Mouse (Mus musculus): ENCODE measurements around the gene Runx2. TPM values are rescaled to one million over a fixed set of nuclear protein-coding genes. Genes with fewer than 3 reads are reported as not detected.

Gene Runx2
- polyA plus RNA-seq, 1 experiment, result 7.9 TPM

GRCm38 (mm10) chr17:44620456-44620855, 194.1 kb downstream of the Runx2 start:
- Histone ChIP-seq H3K4me1 (ENCODE audit: control insufficient read depth, insufficient read depth, low read length) (no peaks in the 10 kb centered on the region), H3K27ac (ENCODE audit: insufficient read depth, low read depth, low read length) (no peak overlapping the region), H3K4me3 (ENCODE audit: insufficient read depth, low read length) (no peak overlapping the region)
- TF ChIP-seq CTCF (IDR thresholded peaks at IDR 0.05; ENCODE audit: low read depth, low read length) (no peak), POLR2A (IDR thresholded peaks at IDR 0.05; ENCODE audit: borderline replicate concordance, low read depth, low read length) (no peak)

GRCm38 (mm10) chr17:44618691-44619090, 195.9 kb downstream of the Runx2 start:
- TF ChIP-seq CTCF (IDR thresholded peaks at IDR 0.05; ENCODE audit: low read depth, low read length), result no peak
- TF ChIP-seq POLR2A (IDR thresholded peaks at IDR 0.05; ENCODE audit: borderline replicate concordance, low read depth, low read length), result no peak
- peaks cover 5% of the 10 kb centered on the region for H3K4me1 ChIP-seq (ENCODE audit: control insufficient read depth, insufficient read depth, low read length)
- no peak overlapping the region for H3K27ac ChIP-seq (ENCODE audit: insufficient read depth, low read depth, low read length)
- no peak overlapping the region for H3K4me3 ChIP-seq (ENCODE audit: insufficient read depth, low read length)

GRCm38 (mm10) chr17:44618175-44618574, 196.4 kb downstream of the Runx2 start:
- TF ChIP-seq CTCF (IDR thresholded peaks at IDR 0.05; ENCODE audit: low read depth, low read length), result no peak
- Histone ChIP-seq H3K27ac (ENCODE audit: insufficient read depth, low read depth, low read length) (no peak overlapping the region), H3K4me1 (ENCODE audit: control insufficient read depth, insufficient read depth, low read length) (peaks cover 7% of the 10 kb centered on the region), H3K4me3 (ENCODE audit: insufficient read depth, low read length) (no peak overlapping the region)

GRCm38 (mm10) chr17:44617741-44618140, 196.9 kb downstream of the Runx2 start:
- Histone ChIP-seq H3K4me1 (ENCODE audit: control insufficient read depth, insufficient read depth, low read length) (peaks cover 7% of the 10 kb centered on the region), H3K4me3 (ENCODE audit: insufficient read depth, low read length) (no peak overlapping the region), H3K27ac (ENCODE audit: insufficient read depth, low read depth, low read length) (no peak overlapping the region)
- TF ChIP-seq CTCF (IDR thresholded peaks at IDR 0.05; ENCODE audit: low read depth, low read length), result no peak
- no peak for TF ChIP-seq POLR2A (IDR thresholded peaks at IDR 0.05; ENCODE audit: borderline replicate concordance, low read depth, low read length)

GRCm38 (mm10) chr17:44613716-44614715, 200.6 kb downstream of the Runx2 start:
- Histone ChIP-seq H3K4me1 (ENCODE audit: control insufficient read depth, insufficient read depth, low read length) (peaks cover 7% of the 10 kb centered on the region), H3K4me3 (ENCODE audit: insufficient read depth, low read length) (peak overlapping the region; percentile 21; the same call in 1 of the 2 replicates), H3K27ac (ENCODE audit: insufficient read depth, low read depth, low read length) (0 out of 2 replicates have a peak overlapping the region, but pooled peaks have one; percentile 13)
- TF ChIP-seq POLR2A (IDR thresholded peaks at IDR 0.05; ENCODE audit: borderline replicate concordance, low read depth, low read length) (no peak), CTCF (IDR thresholded peaks at IDR 0.05; ENCODE audit: low read depth, low read length) (no peak)

- TF ChIP-seq CTCF (IDR thresholded peaks at IDR 0.05; ENCODE audit: low read depth, low read length) (no peak), POLR2A (IDR thresholded peaks at IDR 0.05; ENCODE audit: borderline replicate concordance, low read depth, low read length) (no peak)
- H3K4me1 ChIP-seq (ENCODE audit: control insufficient read depth, insufficient read depth, low read length), result peaks cover 7% of the 10 kb centered on the region
- no peak overlapping the region for H3K27ac ChIP-seq (ENCODE audit: insufficient read depth, low read depth, low read length)
- no peak overlapping the region for H3K4me3 ChIP-seq (ENCODE audit: insufficient read depth, low read length)
Measured at GRCm38 (mm10) chr17:44612641-44613040, 202.0 kb downstream of the Runx2 start.

GRCm38 (mm10) chr17:44612002-44612401, 202.6 kb downstream of the Runx2 start:
- H3K4me1 ChIP-seq (ENCODE audit: control insufficient read depth, insufficient read depth, low read length), result peaks cover 10% of the 10 kb centered on the region

GRCm38 (mm10) chr17:44611543-44611942, 203.1 kb downstream of the Runx2 start:
- Histone ChIP-seq H3K27ac (ENCODE audit: insufficient read depth, low read depth, low read length) (no peak overlapping the region), H3K4me1 (ENCODE audit: control insufficient read depth, insufficient read depth, low read length) (peaks cover 10% of the 10 kb centered on the region), H3K4me3 (ENCODE audit: insufficient read depth, low read length) (no peak overlapping the region)
- TF ChIP-seq CTCF (IDR thresholded peaks at IDR 0.05; ENCODE audit: low read depth, low read length) (no peak), POLR2A (IDR thresholded peaks at IDR 0.05; ENCODE audit: borderline replicate concordance, low read depth, low read length) (no peak)

More at GRCm38 (mm10) chr17:44612002-44612401, 202.6 kb downstream of the Runx2 start:
- Histone ChIP-seq H3K4me3 (ENCODE audit: insufficient read depth, low read length) (no peak overlapping the region), H3K27ac (ENCODE audit: insufficient read depth, low read depth, low read length) (no peak overlapping the region)
- TF ChIP-seq POLR2A (IDR thresholded peaks at IDR 0.05; ENCODE audit: borderline replicate concordance, low read depth, low read length) (no peak), CTCF (IDR thresholded peaks at IDR 0.05; ENCODE audit: low read depth, low read length) (no peak)

- H3K27ac ChIP-seq (ENCODE audit: insufficient read depth, low read depth, low read length), result no peak overlapping the region
- TF ChIP-seq POLR2A (IDR thresholded peaks at IDR 0.05; ENCODE audit: borderline replicate concordance, low read depth, low read length) (no peak), CTCF (IDR thresholded peaks at IDR 0.05; ENCODE audit: low read depth, low read length) (no peak)
- H3K4me3 ChIP-seq (ENCODE audit: insufficient read depth, low read length), result no peak overlapping the region
- H3K4me1 ChIP-seq (ENCODE audit: control insufficient read depth, insufficient read depth, low read length), result peaks cover 10% of the 10 kb centered on the region
Measured at GRCm38 (mm10) chr17:44610828-44611227, 203.8 kb downstream of the Runx2 start.

All from bone marrow macrophage, adult 2 months (primary cell).